Mouse (Mus musculus) neural tube, embryonic 12.5 days (tissue): ENCODE data around the gene Csmd2. TPM values are rescaled to one million over a fixed set of nuclear protein-coding genes. Genes with fewer than 3 reads are reported as not detected.
A peak's percentile ranks its signal among the peaks of the same experiment; 100 is the strongest.
"Not testable (repeated sequence)": the region's sequence is repeated elsewhere in the genome, so short reads cannot be mapped to it uniquely, and the experiment has no call there.

ENCODE experiments used
- ATAC-seq: fragments of 200-750 bp; cut with Nextera tagmentation; 2 replicates; pipeline ENCODE4 v1.8.0; 2017; ENCODE audit warnings: low read depth, mild to moderate bottlenecking, moderate TSS enrichment, moderate library complexity; ENCODE audit not compliant: low FRiP score
- H3K27ac ChIP-seq: fragments of 300-500 bp; sonication (generic); 2 replicates; pipeline ENCODE4 v1.5.1; 2016
- H3K27me3 ChIP-seq: fragments of 300-500 bp; sonication (generic); replicated peaks from 2 replicates; pipeline ENCODE4 v1.6.1; 2016; ENCODE audit warnings: mild to moderate bottlenecking
- H3K36me3 ChIP-seq: fragments of 300-500 bp; sonication (generic); 2 replicates; pipeline ENCODE4 v1.6.1; 2016; ENCODE audit warnings: mild to moderate bottlenecking
- H3K4me1 ChIP-seq: fragments of 300-500 bp; sonication (generic); 2 replicates; pipeline ENCODE4 v1.6.1; 2016
- H3K4me2 ChIP-seq: fragments of 300-500 bp; sonication (generic); replicated peaks from 2 replicates; pipeline ENCODE4 v1.6.1; 2016; ENCODE audit warnings: mild to moderate bottlenecking
- H3K4me3 ChIP-seq: fragments of 300-500 bp; sonication (generic); 2 replicates; pipeline ENCODE4 v1.5.1; 2016
- H3K9ac ChIP-seq: fragments of 300-500 bp; sonication (generic); 2 replicates; pipeline ENCODE4 v1.6.1; 2016; ENCODE audit warnings: mild to moderate bottlenecking
- H3K9me3 ChIP-seq: fragments of 300-500 bp; sonication (generic); 2 replicates; pipeline ENCODE4 v1.6.1; 2016; ENCODE audit warnings: mild to moderate bottlenecking
- WGBS: fragments of 180-500 bp; shearing (Covaris S2); methylation state at CpG from one replicate; pipeline ENCODE4 v1.1.7; 2016; 5-methylcytosine and 5-hydroxymethylcytosine counted together
- polyA plus RNA-seq: library from polyadenylated mRNA; unstranded; fragments of >200 nt; fragmentation: Nextera tagmentation; extraction: Ambion mirVana; gene quantifications from 2 replicates; pipeline ENCODE4 v1.2.1, GENCODE M21; 2016

Gene Csmd2
- polyA plus RNA-seq, 1 experiment from 2014 or later = 4.8 TPM

- H3K27me3 ChIP-seq = no peaks in the 10 kb centered on the region
- ATAC-seq = no peak
- H3K9ac ChIP-seq = no peak overlapping the region
- H3K36me3 ChIP-seq = peaks cover 37% of the 10 kb centered on the region
- WGBS = 98% methylated on average over 4 of the region's 4 CpGs
- H3K4me3 ChIP-seq = no peak overlapping the region
- H3K4me2 ChIP-seq = no peak overlapping the region
- no peak overlapping the region for H3K27ac ChIP-seq
- no peaks in the 10 kb centered on the region for H3K9me3 ChIP-seq
- H3K4me1 ChIP-seq = no peaks in the 10 kb centered on the region
These were observed 605.6 kb downstream of the Csmd2 start for GRCm38 (mm10) chr4:128593286-128593685.

GRCm38 (mm10) chr4:128594062-128594461 is 606.4 kb downstream of the Csmd2 start:
- Histone ChIP-seq H3K36me3 (peaks cover 30% of the 10 kb centered on the region), H3K4me2 (no peak overlapping the region), H3K4me1 (no peaks in the 10 kb centered on the region), H3K9me3 (no peaks in the 10 kb centered on the region), H3K4me3 (no peak overlapping the region), H3K27ac (no peak overlapping the region), H3K27me3 (no peaks in the 10 kb centered on the region), H3K9ac (no peak overlapping the region)
- 97% methylated on average over 5 of the region's 5 CpGs for WGBS
- no peak for ATAC-seq

GRCm38 (mm10) chr4:128597801-128598560 is 610.3 kb downstream of the Csmd2 start:
- no peak overlapping the region for H3K9ac ChIP-seq
- no peaks in the 10 kb centered on the region for H3K27me3 ChIP-seq
- no peak overlapping the region for H3K4me2 ChIP-seq
- H3K4me1 ChIP-seq = no peaks in the 10 kb centered on the region
- H3K36me3 ChIP-seq = peaks cover 24% of the 10 kb centered on the region
- ATAC-seq = no peak
- 69% methylated on average over 12 of the region's 12 CpGs for WGBS
- H3K9me3 ChIP-seq = no peaks in the 10 kb centered on the region
- no peak overlapping the region for H3K27ac ChIP-seq
- no peak overlapping the region for H3K4me3 ChIP-seq

GRCm38 (mm10) chr4:128606586-128606985 is 618.9 kb downstream of the Csmd2 start:
- H3K4me3 ChIP-seq = no peak overlapping the region
- H3K9me3 ChIP-seq = no peaks in the 10 kb centered on the region
- no peak overlapping the region for H3K4me2 ChIP-seq
- WGBS = 95% methylated on average over 7 of the region's 7 CpGs
- no peak overlapping the region for H3K9ac ChIP-seq
- ATAC-seq = no peak
- no peaks in the 10 kb centered on the region for H3K27me3 ChIP-seq
- H3K27ac ChIP-seq = no peak overlapping the region
- H3K36me3 ChIP-seq = peaks cover 28% of the 10 kb centered on the region
- peaks cover 16% of the 10 kb centered on the region for H3K4me1 ChIP-seq

GRCm38 (mm10) chr4:128607661-128608060 is 620.0 kb downstream of the Csmd2 start:
- no peaks in the 10 kb centered on the region for H3K9me3 ChIP-seq
- 87% methylated on average over 11 of the region's 11 CpGs for WGBS
- no peak for ATAC-seq

GRCm38 (mm10) chr4:128609276-128609924 is 621.7 kb downstream of the Csmd2 start:
- ATAC-seq = peak; percentile 65
- peaks cover 16% of the 10 kb centered on the region for H3K4me1 ChIP-seq
- H3K36me3 ChIP-seq = peaks cover under 1% of the 10 kb centered on the region
- H3K27me3 ChIP-seq = no peaks in the 10 kb centered on the region
- H3K9me3 ChIP-seq = no peaks in the 10 kb centered on the region
- H3K27ac ChIP-seq = 0 out of 2 replicates have a peak overlapping the region, but pooled peaks have one; percentile 18
- peak overlapping the region; percentile 62 for H3K9ac ChIP-seq
- peak overlapping the region; percentile 60 for H3K4me2 ChIP-seq
- 13% methylated on average over 25 of the region's 27 CpGs for WGBS
- peak overlapping the region; percentile 65 for H3K4me3 ChIP-seq

More at GRCm38 (mm10) chr4:128607661-128608060, 620.0 kb downstream of the Csmd2 start:
- Histone ChIP-seq H3K27ac (no peak overlapping the region), H3K9ac (no peak overlapping the region), H3K36me3 (peaks cover 18% of the 10 kb centered on the region), H3K4me3 (no peak overlapping the region), H3K4me2 (no peak overlapping the region), H3K27me3 (no peaks in the 10 kb centered on the region), H3K4me1 (peaks cover 16% of the 10 kb centered on the region)

GRCm38 (mm10) chr4:128609925-128610402 is 622.3 kb downstream of the Csmd2 start, which contains the start of gene Zscan20:
TSS of gene Zscan20 (minus strand) at chr4:128610098.
- Histone ChIP-seq H3K36me3 (no peaks in the 10 kb centered on the region), H3K27me3 (no peaks in the 10 kb centered on the region), H3K4me3 (peak within 1 kb of the TSS; percentile 65), H3K4me1 (peaks cover 16% of the 10 kb centered on the region), H3K9me3 (no peaks in the 10 kb centered on the region), H3K4me2 (peak within 1 kb of the TSS; percentile 60), H3K27ac (0 out of 2 replicates have a peak within 1 kb of the TSS, but pooled peaks have one; percentile 18), H3K9ac (peak within 1 kb of the TSS; percentile 62)
- ATAC-seq = peak; percentile 97
- under 1% methylated on average over 24 of the region's 24 CpGs for WGBS

- WGBS = 26% methylated on average over 10 of the region's 10 CpGs
- H3K27ac ChIP-seq = no peak overlapping the region
- no peaks in the 10 kb centered on the region for H3K9me3 ChIP-seq
- H3K27me3 ChIP-seq = no peaks in the 10 kb centered on the region
- no peak overlapping the region for H3K9ac ChIP-seq
- no peak overlapping the region for H3K4me3 ChIP-seq
- ATAC-seq = peak; percentile 1; the same call in 1 of the 2 replicates
- no peaks in the 10 kb centered on the region for H3K36me3 ChIP-seq
- peaks cover 16% of the 10 kb centered on the region for H3K4me1 ChIP-seq
- peak overlapping the region; percentile 60 for H3K4me2 ChIP-seq
These were observed 623.0 kb downstream of the Csmd2 start for GRCm38 (mm10) chr4:128610706-128611105.

- not testable (repeated sequence) for H3K36me3 ChIP-seq, H3K9me3 ChIP-seq, H3K4me2 ChIP-seq, H3K4me3 ChIP-seq, ATAC-seq, H3K9ac ChIP-seq, H3K27ac ChIP-seq, H3K27me3 ChIP-seq
- WGBS = 83% methylated on average over 3 of the region's 3 CpGs
- H3K4me1 ChIP-seq = peaks cover 16% of the 10 kb centered on the region
These were observed 624.1 kb downstream of the Csmd2 start for GRCm38 (mm10) chr4:128611726-128612125.

- ATAC-seq = no peak
- Histone ChIP-seq H3K9me3 (no peaks in the 10 kb centered on the region), H3K4me3 (no peak overlapping the region), H3K9ac (no peak overlapping the region), H3K4me1 (peaks cover 13% of the 10 kb centered on the region), H3K36me3 (no peaks in the 10 kb centered on the region), H3K4me2 (no peak overlapping the region), H3K27ac (no peak overlapping the region), H3K27me3 (peaks cover 5% of the 10 kb centered on the region; the same call in 1 of the 2 replicates)
- 21% methylated on average over 8 of the region's 8 CpGs for WGBS
These were observed 625.7 kb downstream of the Csmd2 start for GRCm38 (mm10) chr4:128613326-128613725.

- no peaks in the 10 kb centered on the region for H3K36me3 ChIP-seq
- WGBS = 91% methylated on average over 14 of the region's 14 CpGs
- peaks cover 2% of the 10 kb centered on the region; the same call in 1 of the 2 replicates for H3K4me1 ChIP-seq
- H3K4me2 ChIP-seq = no peak overlapping the region
- H3K9ac ChIP-seq = no peak overlapping the region
- H3K4me3 ChIP-seq = no peak overlapping the region
- peaks cover 5% of the 10 kb centered on the region; the same call in 1 of the 2 replicates for H3K27me3 ChIP-seq
- no peak for ATAC-seq
- H3K27ac ChIP-seq = no peak overlapping the region
- H3K9me3 ChIP-seq = no peaks in the 10 kb centered on the region
These were observed 628.1 kb downstream of the Csmd2 start for GRCm38 (mm10) chr4:128615761-128616160.
